Mouse (Mus musculus) ES-Bruce4 (cell line): ENCODE measurements around the gene Olfr449. TPM values are rescaled to one million over a fixed set of nuclear protein-coding genes. Genes with fewer than 3 reads are reported as not detected.
A peak's percentile ranks its signal among the peaks of the same experiment; 100 is the strongest.

Source experiments
- H3K27ac ChIP-seq: 2 replicates; pipeline ENCODE4 v1.5.1; 2012; ENCODE audit warnings: low read length, inconsistent platforms; ENCODE audit not compliant: insufficient read depth
- H3K27me3 ChIP-seq: 2 replicates; pipeline ENCODE4 v1.6.1; 2012; ENCODE audit warnings: mild to moderate bottlenecking, low read length, inconsistent platforms; ENCODE audit not compliant: control insufficient read depth, poor library complexity, insufficient read depth, severe bottlenecking
- H3K36me3 ChIP-seq: 2 replicates; pipeline ENCODE4 v1.6.1; 2012; ENCODE audit warnings: inconsistent platforms, mild to moderate bottlenecking, low read length, moderate library complexity; ENCODE audit not compliant: control insufficient read depth, poor library complexity, insufficient read depth, severe bottlenecking
- H3K4me1 ChIP-seq: one replicate; pipeline ENCODE4 v1.8.1; 2011; ENCODE audit warnings: low read length; ENCODE audit not compliant: control insufficient read depth, insufficient read depth
- H3K4me3 ChIP-seq: 2 replicates; pipeline ENCODE4 v1.5.1; 2011; ENCODE audit warnings: low read depth, mild to moderate bottlenecking, low read length
- H3K9ac ChIP-seq: 2 replicates; pipeline ENCODE4 v1.6.1; 2012; ENCODE audit warnings: low read depth, mild to moderate bottlenecking, inconsistent platforms; ENCODE audit not compliant: poor library complexity, severe bottlenecking
- H3K9me3 ChIP-seq: replicated peaks from 2 replicates; pipeline ENCODE4 v1.6.1; 2012; ENCODE audit warnings: mild to moderate bottlenecking, low read length, inconsistent platforms; ENCODE audit not compliant: control insufficient read depth, poor library complexity, insufficient read depth, severe bottlenecking
- CTCF ChIP-seq: IDR thresholded peaks from one replicate; pipeline ENCODE4 v1.8.1; 2011; ENCODE audit warnings: low read depth, low read length
- EP300 ChIP-seq: IDR thresholded peaks from 2 replicates; pipeline ENCODE4 v1.6.1; 2011; ENCODE audit warnings: low read depth, low read length; ENCODE audit not compliant: insufficient read depth
- POLR2A ChIP-seq: IDR thresholded peaks from one replicate; pipeline ENCODE4 v1.8.1; 2011; ENCODE audit warnings: low read length; ENCODE audit not compliant: insufficient read depth
- polyA plus RNA-seq: library from polyadenylated mRNA; stranded (reverse); fragments of >200 nt; gene quantifications from 2 replicates; pipeline ENCODE4 v1.2.4, GENCODE M21; 2011; ENCODE audit warnings: low read depth; ENCODE audit not compliant: missing spikeins, insufficient read depth, insufficient read length

Olfr449 gene
- polyA plus RNA-seq = not detected in 2 replicates

DNA sequence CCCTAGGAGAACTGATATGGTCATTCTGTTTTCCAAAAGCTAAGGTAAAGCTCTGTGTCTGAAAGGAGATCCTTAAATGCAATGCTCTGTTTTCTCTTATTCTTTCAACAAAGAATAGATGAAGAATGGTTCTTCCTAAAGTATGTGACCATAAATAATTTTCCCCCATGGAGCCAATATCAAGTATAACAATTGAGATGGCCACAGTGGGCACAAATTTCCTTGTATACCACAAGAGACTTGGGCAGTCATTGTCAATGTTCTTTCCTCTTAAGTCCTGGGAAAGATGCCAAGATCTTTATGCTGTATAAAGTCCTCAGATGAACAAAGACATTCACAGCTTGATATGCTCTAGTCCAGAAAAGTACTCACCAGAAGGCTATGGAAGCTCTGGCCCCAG lies at the start of gene Olfr449:
TSS of gene Olfr449 (plus strand) at position 301 of the 400 bp plus-strand sequence.
- H3K9ac ChIP-seq = no peak within 1 kb of the TSS
- TF ChIP-seq EP300 (no peak), CTCF (no peak), POLR2A (no peak)
- H3K36me3 ChIP-seq = no peaks in the 10 kb centered on the region
- no peaks in the 10 kb centered on the region for H3K9me3 ChIP-seq
- H3K27ac ChIP-seq = no peak within 1 kb of the TSS
- no peaks in the 10 kb centered on the region for H3K27me3 ChIP-seq
- no peaks in the 10 kb centered on the region for H3K4me1 ChIP-seq
- H3K4me3 ChIP-seq = no peak within 1 kb of the TSS

- Histone ChIP-seq H3K27ac (no peak within 1 kb of the TSS), H3K36me3 (no peaks in the 10 kb centered on the region), H3K9ac (no peak within 1 kb of the TSS), H3K9me3 (no peaks in the 10 kb centered on the region), H3K4me1 (no peaks in the 10 kb centered on the region), H3K27me3 (no peaks in the 10 kb centered on the region; the same call in 1 of the 2 replicates), H3K4me3 (no peak within 1 kb of the TSS)
- TF ChIP-seq POLR2A = no peak
- TF ChIP-seq CTCF = no peak
- TF ChIP-seq EP300 = no peak
Observed at GRCm38 (mm10) chr6:42784793-42785192, 49.4 kb upstream of the Olfr449 start, which contains the start of gene Olfr452. Gene Olfr452 (plus strand): TSS chr6:42785093.

GRCm38 (mm10) chr6:42790247-42790948 lies 43.8 kb upstream of the Olfr449 start:
- H3K9me3 ChIP-seq = no peaks in the 10 kb centered on the region
- TF ChIP-seq CTCF = peak; percentile 33
- TF ChIP-seq POLR2A = no peak
- no peak overlapping the region for H3K9ac ChIP-seq
- no peaks in the 10 kb centered on the region for H3K4me1 ChIP-seq
- H3K27me3 ChIP-seq = no peaks in the 10 kb centered on the region
- H3K36me3 ChIP-seq = no peaks in the 10 kb centered on the region
- H3K27ac ChIP-seq = no peak overlapping the region
- no peak overlapping the region for H3K4me3 ChIP-seq

DNA sequence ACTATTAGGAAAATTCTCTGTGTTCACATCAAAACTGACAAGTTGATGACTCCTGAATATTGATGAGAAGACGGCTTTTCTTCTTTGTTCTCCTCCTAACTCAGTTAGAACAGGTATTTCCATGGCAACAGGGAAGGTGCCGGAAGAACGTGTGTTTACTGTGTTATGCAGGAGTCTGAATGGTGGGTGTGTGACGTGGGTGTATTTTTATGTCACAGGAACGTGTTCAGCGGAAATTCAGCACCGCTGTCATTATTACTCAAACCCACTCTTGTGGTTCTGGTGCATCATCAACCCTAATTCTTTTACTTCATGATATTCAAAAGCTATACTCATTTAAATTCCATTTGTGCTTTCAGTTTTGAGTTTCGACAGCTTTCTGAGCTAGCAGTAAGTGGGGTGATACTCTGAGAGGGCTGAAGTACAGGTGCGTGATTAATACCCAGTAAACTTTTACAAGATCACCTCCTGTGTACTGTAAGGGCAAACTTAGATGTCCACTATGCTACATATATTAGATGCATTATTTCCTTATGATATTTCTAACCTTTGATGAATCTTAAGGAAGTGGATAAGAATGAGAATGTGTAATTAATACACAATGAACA lies 43.1 kb upstream of the Olfr449 start:
- TF ChIP-seq CTCF (no peak), POLR2A (no peak), EP300 (no peak)
- H3K4me3 ChIP-seq = no peak overlapping the region

GRCm38 (mm10) chr6:42794982-42795381 lies 39.2 kb upstream of the Olfr449 start:
- H3K27me3 ChIP-seq = no peaks in the 10 kb centered on the region
- H3K4me1 ChIP-seq = no peaks in the 10 kb centered on the region
- H3K36me3 ChIP-seq = no peaks in the 10 kb centered on the region
- no peak for TF ChIP-seq EP300
- no peak overlapping the region for H3K4me3 ChIP-seq
- H3K9ac ChIP-seq = no peak overlapping the region
- H3K27ac ChIP-seq = no peak overlapping the region
- H3K9me3 ChIP-seq = no peaks in the 10 kb centered on the region

More for the DNA sequence above, 43.1 kb upstream of the Olfr449 start:
- Histone ChIP-seq H3K27ac (no peak overlapping the region), H3K9ac (no peak overlapping the region), H3K4me1 (no peaks in the 10 kb centered on the region), H3K36me3 (no peaks in the 10 kb centered on the region), H3K9me3 (no peaks in the 10 kb centered on the region), H3K27me3 (no peaks in the 10 kb centered on the region)

- no peaks in the 10 kb centered on the region for H3K9me3 ChIP-seq
- no peaks in the 10 kb centered on the region for H3K27me3 ChIP-seq
- no peak within 1 kb of the TSS for H3K4me3 ChIP-seq
- no peak within 1 kb of the TSS for H3K9ac ChIP-seq
- no peaks in the 10 kb centered on the region for H3K36me3 ChIP-seq
- no peak within 1 kb of the TSS for H3K27ac ChIP-seq
- no peaks in the 10 kb centered on the region for H3K4me1 ChIP-seq
- no peak for TF ChIP-seq CTCF
- no peak for TF ChIP-seq POLR2A
- TF ChIP-seq EP300 = no peak
Observed at GRCm38 (mm10) chr6:42811639-42812038, 22.5 kb upstream of the Olfr449 start, which contains the start of gene Olfr450. Gene Olfr450 (plus strand): TSS chr6:42811939.
